ENCODE assay signal across 35 mouse cellular contexts in the genomic region with DNA sequence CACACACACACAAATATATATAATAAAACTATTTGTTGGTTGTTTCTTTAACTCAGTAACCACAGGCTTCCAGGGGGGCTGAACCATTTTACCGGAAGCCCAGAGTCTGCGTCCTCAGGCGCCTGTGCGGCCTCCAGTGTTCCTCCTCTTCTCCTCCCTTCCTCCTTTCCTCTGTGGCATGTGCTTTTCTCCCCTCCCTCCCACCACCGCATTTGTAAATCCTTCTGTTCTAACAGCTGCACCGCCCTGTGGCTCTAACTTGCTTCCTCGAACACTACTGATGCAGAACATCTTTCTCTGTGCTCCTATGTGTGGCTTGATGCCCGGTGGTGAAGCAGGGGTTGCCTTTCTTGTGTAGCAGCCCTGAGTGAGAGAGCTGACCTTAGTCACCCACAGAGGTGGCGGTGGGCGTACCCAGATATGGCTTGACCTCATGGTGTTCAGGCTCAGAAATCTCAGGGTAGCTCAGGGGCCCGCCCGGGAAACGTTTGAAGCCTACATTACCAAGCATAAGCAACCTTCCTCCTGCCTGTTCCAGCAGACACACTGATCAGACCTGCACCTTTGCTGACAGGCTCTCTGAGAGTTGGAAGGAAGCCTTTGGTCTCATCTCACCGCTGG. TPM values are rescaled to one million over a fixed set of nuclear protein-coding genes. Genes with fewer than 3 reads are reported as not detected.
DNase-seq lines count a peak whose midpoint lies in the region; ATAC-seq lines count a peak whose summit lies in the region.
"Had no signal": no experiment of that assay in that cellular context is flagged by ENCODE, and none has a peak within 500 bp of the region (broad histone marks: within the 10 kb centered on the region; RNA-seq: fewer than 3 reads in every experiment).

No protein-coding gene starts in this region.

- WGBS in midbrain, embryonic 11.5 days: 68% methylated on average over 14 of the region's 14 CpGs
- 71% methylated on average over 14 of the region's 14 CpGs for WGBS in midbrain, embryonic 15.5 days

- no peaks in the 10 kb centered on the region for H3K4me1 ChIP-seq in midbrain, embryonic 11.5 days (ENCODE audit: control insufficient read depth, insufficient read depth, low read length)
- H3K4me1 ChIP-seq in midbrain, embryonic 15.5 days: no peaks in the 10 kb centered on the region
- H3K4me1 ChIP-seq: forebrain, embryonic 10.5 days; forebrain, embryonic 13.5 days; heart, embryonic 10.5 days; heart, embryonic 13.5 days; hindbrain, embryonic 10.5 days; hindbrain, embryonic 13.5 days had no signal

- no peak overlapping the region for H3K4me2 ChIP-seq in midbrain, embryonic 11.5 days
- H3K4me2 ChIP-seq in midbrain, embryonic 15.5 days: no peak overlapping the region
- H3K4me2 ChIP-seq: forebrain, embryonic 13.5 days; heart, embryonic 13.5 days; hindbrain, embryonic 13.5 days had no signal

- H3K27me3 ChIP-seq in midbrain, embryonic 11.5 days (ENCODE audit: control insufficient read depth, insufficient read depth, low read length): no peaks in the 10 kb centered on the region
- H3K27me3 ChIP-seq in midbrain, embryonic 15.5 days (replicated peaks): peaks cover 12% of the 10 kb centered on the region; the same call in 1 of the 2 replicates

- no peak overlapping the region for H3K27ac ChIP-seq in midbrain, embryonic 11.5 days (ENCODE audit: low read depth, low read length)
- no peak overlapping the region for H3K27ac ChIP-seq in midbrain, embryonic 15.5 days
- H3K27ac ChIP-seq: forebrain, embryonic 10.5 days; forebrain, embryonic 13.5 days; gastrocnemius, adult 2 months; heart, adult 2 months; heart, embryonic 10.5 days; heart, embryonic 13.5 days; hindbrain, embryonic 10.5 days; hindbrain, embryonic 13.5 days had no signal

- H3K4me3 ChIP-seq in midbrain, embryonic 11.5 days (ENCODE audit: low read depth, low read length): no peak overlapping the region
- H3K4me3 ChIP-seq in midbrain, embryonic 15.5 days: no peak overlapping the region
- H3K4me3 ChIP-seq: forebrain, embryonic 10.5 days; forebrain, embryonic 13.5 days; gastrocnemius, adult 2 months; heart, adult 2 months; heart, embryonic 10.5 days; heart, embryonic 13.5 days; hindbrain, embryonic 10.5 days; hindbrain, embryonic 13.5 days had no signal

- peak; percentile 36 to 54 for DNase-seq in layer of hippocampus, adult 18-20 months (ENCODE audit: low spot score in 2 of 2)
- no peak for DNase-seq in layer of hippocampus, adult 9-10 months (ENCODE audit: low spot score)
- peak; percentile 73 for DNase-seq in midbrain, embryonic 11.5 days (ENCODE audit: low spot score, missing footprints)
- DNase-seq in yolk sac, embryonic 10.5 days (ENCODE audit: low spot score): no peak
- DNase-seq in right cerebral cortex, postnatal 4 days: no peak
- DNase-seq: adrenal gland, adult 2 months; adrenal gland, postnatal 14 days; cerebellum, adult 11-12 months; cerebellum, adult 8-10 months; cerebellum, postnatal 10 days; cerebellum, postnatal 36 days; forebrain, postnatal 0 days; gastrocnemius, adult 2 months; gastrocnemius, postnatal 14 days; heart, adult 2 months; heart, postnatal 14 days had no signal

- no peak overlapping the region for H3K9ac ChIP-seq in midbrain, embryonic 11.5 days (ENCODE audit: low read length)
- H3K9ac ChIP-seq in midbrain, embryonic 15.5 days: no peak overlapping the region
- H3K9ac ChIP-seq: forebrain, embryonic 13.5 days; forebrain, postnatal 0 days; heart, embryonic 13.5 days; hindbrain, embryonic 13.5 days had no signal

- H3K9me3 ChIP-seq in midbrain, embryonic 11.5 days (ENCODE audit: control insufficient read depth, low read length): peaks cover 5% of the 10 kb centered on the region; the same call in 1 of the 2 replicates
- H3K9me3 ChIP-seq in midbrain, embryonic 15.5 days: no peaks in the 10 kb centered on the region
- H3K9me3 ChIP-seq: hindbrain, embryonic 13.5 days had no signal

- no peaks in the 10 kb centered on the region for H3K36me3 ChIP-seq in midbrain, embryonic 11.5 days (ENCODE audit: control insufficient read depth, insufficient read depth, low read length)
- no peaks in the 10 kb centered on the region for H3K36me3 ChIP-seq in midbrain, embryonic 15.5 days (replicated peaks)
- H3K36me3 ChIP-seq: forebrain, embryonic 10.5 days; heart, embryonic 10.5 days; heart, embryonic 13.5 days; hindbrain, embryonic 10.5 days; hindbrain, embryonic 13.5 days had no signal

- ATAC-seq in midbrain, embryonic 11.5 days (ENCODE audit: low FRiP score): no peak
- ATAC-seq in midbrain, embryonic 15.5 days (replicated peaks): no peak
- ATAC-seq in granulocyte monocyte progenitor cell, adult 5-6 weeks (replicated peaks; ENCODE audit: poor library complexity, severe bottlenecking): 0 out of 2 replicates have a peak, but pooled peaks have one; percentile 20
- ATAC-seq: CD4-positive, CD25-positive, alpha-beta regulatory T cell, adult 4 months; forebrain, embryonic 13.5 days; forebrain, postnatal 0 days; hindbrain, embryonic 16.5 days had no signal

RNA-seq across cellular contexts. Expression of a gene that starts 13.3 kb away (rescaled TPM):
- under 1 TPM; 0.20 to 0.37 TPM for total RNA-seq in layer of hippocampus, adult 18-20 months (2021)
- not detected in 2 replicates for polyA plus RNA-seq in midbrain, embryonic 11.5 days (2014; fragmentation: Nextera tagmentation; extraction: Ambion mirVana)
- not detected in 2 replicates for polyA plus RNA-seq in midbrain, embryonic 15.5 days (2015; fragmentation: Nextera tagmentation; extraction: Ambion mirVana)
- not detected in 2 replicates for total RNA-seq in granulocyte monocyte progenitor cell, adult 5-6 weeks (2014; fragmentation: Nextera tagmentation)
- total RNA-seq in granulocyte monocyte progenitor cell, adult 5-6 weeks (2017): not detected in 2 replicates
- total RNA-seq: adrenal gland, adult 2 months; adrenal gland, postnatal 14 days; gastrocnemius, adult 2 months; gastrocnemius, postnatal 14 days; gastrocnemius, postnatal 4 days; heart, adult 2 months; MEL had no signal
- polyA plus RNA-seq: adrenal gland, adult 2 months; C2C12; CD4-positive, CD25-positive, alpha-beta regulatory T cell, adult 4 months; forebrain, embryonic 10.5 days; forebrain, embryonic 13.5 days; heart, embryonic 10.5 days; heart, embryonic 13.5 days; hindbrain, embryonic 10.5 days; hindbrain, embryonic 13.5 days; hindbrain, embryonic 16.5 days had no signal

RNA-seq across cellular contexts. Expression of a gene that starts 18.4 kb away (rescaled TPM):
- total RNA-seq in layer of hippocampus, adult 18-20 months (2021): not detected
- 0.25 and 0.26 TPM in 2 replicates for polyA plus RNA-seq in midbrain, embryonic 11.5 days (2014; fragmentation: Nextera tagmentation; extraction: Ambion mirVana)
- 0.18 and 0.23 TPM in 2 replicates for polyA plus RNA-seq in midbrain, embryonic 15.5 days (2015; fragmentation: Nextera tagmentation; extraction: Ambion mirVana)
- total RNA-seq in granulocyte monocyte progenitor cell, adult 5-6 weeks (2014; fragmentation: Nextera tagmentation): not detected in 2 replicates
- total RNA-seq in granulocyte monocyte progenitor cell, adult 5-6 weeks (2017): not detected in 2 replicates
- total RNA-seq: adrenal gland, adult 2 months; adrenal gland, postnatal 14 days; adrenal gland, postnatal 4 days; forebrain, postnatal 0 days; gastrocnemius, adult 2 months; gastrocnemius, postnatal 14 days; gastrocnemius, postnatal 4 days; heart, adult 2 months; heart, postnatal 14 days had no signal
- polyA plus RNA-seq: adrenal gland, adult 2 months; forebrain, embryonic 13.5 days; forebrain, postnatal 0 days; frontal cortex, adult 2 months; heart, adult 2 months; heart, embryonic 10.5 days; heart, embryonic 13.5 days; heart, embryonic 16.5 days; hindbrain, embryonic 13.5 days; hindbrain, embryonic 16.5 days had no signal

RNA-seq across cellular contexts. Expression of a gene that starts 33.0 kb away (rescaled TPM):
- total RNA-seq in layer of hippocampus, adult 18-20 months (2021): not detected
- 0.18 TPM in 1 of 2 replicates, not detected in the other for polyA plus RNA-seq in midbrain, embryonic 11.5 days (2014; fragmentation: Nextera tagmentation; extraction: Ambion mirVana)
- polyA plus RNA-seq in midbrain, embryonic 15.5 days (2015; fragmentation: Nextera tagmentation; extraction: Ambion mirVana): 0.22 and 0.36 TPM in 2 replicates
- total RNA-seq in granulocyte monocyte progenitor cell, adult 5-6 weeks (2014; fragmentation: Nextera tagmentation): 0.41 TPM in 1 of 2 replicates, not detected in the other
- not detected in 2 replicates for total RNA-seq in granulocyte monocyte progenitor cell, adult 5-6 weeks (2017)
- total RNA-seq: adrenal gland, adult 2 months; adrenal gland, postnatal 14 days; forebrain, postnatal 0 days; gastrocnemius, adult 2 months; gastrocnemius, postnatal 14 days; gastrocnemius, postnatal 4 days; heart, adult 2 months; heart, postnatal 14 days; MEL had no signal
- polyA plus RNA-seq: adrenal gland, adult 2 months; brain, embryonic 14.5 days; CD4-positive, CD25-positive, alpha-beta regulatory T cell, adult 4 months; embryonic facial prominence, embryonic 11.5 days; forebrain, postnatal 0 days; frontal cortex, adult 2 months; heart, embryonic 13.5 days; heart, embryonic 16.5 days; hindbrain, embryonic 10.5 days; hindbrain, embryonic 16.5 days had no signal

RNA-seq across cellular contexts. Expression of a gene that starts 46.2 kb away (rescaled TPM):
- total RNA-seq in layer of hippocampus, adult 18-20 months (2021): 10 to 100 TPM; 46.8 to 49.1 TPM
- 49.0 and 56.9 TPM in 2 replicates for polyA plus RNA-seq in midbrain, embryonic 11.5 days (2014; fragmentation: Nextera tagmentation; extraction: Ambion mirVana)
- 66.7 and 71.0 TPM in 2 replicates for polyA plus RNA-seq in midbrain, embryonic 15.5 days (2015; fragmentation: Nextera tagmentation; extraction: Ambion mirVana)
- 60.4 and 82.5 TPM in 2 replicates for total RNA-seq in granulocyte monocyte progenitor cell, adult 5-6 weeks (2014; fragmentation: Nextera tagmentation)
- total RNA-seq in granulocyte monocyte progenitor cell, adult 5-6 weeks (2017): 35.2 and 37.3 TPM in 2 replicates

RNA-seq across cellular contexts. Expression of a gene that starts 51.8 kb away (rescaled TPM):
- total RNA-seq in layer of hippocampus, adult 18-20 months (2021): not detected
- not detected in 2 replicates for polyA plus RNA-seq in midbrain, embryonic 11.5 days (2014; fragmentation: Nextera tagmentation; extraction: Ambion mirVana)
- polyA plus RNA-seq in midbrain, embryonic 15.5 days (2015; fragmentation: Nextera tagmentation; extraction: Ambion mirVana): not detected in 2 replicates
- not detected in 2 replicates for total RNA-seq in granulocyte monocyte progenitor cell, adult 5-6 weeks (2014; fragmentation: Nextera tagmentation)
- not detected in 2 replicates for total RNA-seq in granulocyte monocyte progenitor cell, adult 5-6 weeks (2017)
- total RNA-seq: adrenal gland, adult 2 months; forebrain, postnatal 0 days; gastrocnemius, adult 2 months; gastrocnemius, postnatal 14 days; gastrocnemius, postnatal 4 days; MEL had no signal
- polyA plus RNA-seq: brain, embryonic 14.5 days; C2C12; CD4-positive, CD25-positive, alpha-beta regulatory T cell, adult 4 months; embryonic facial prominence, embryonic 11.5 days; embryonic facial prominence, embryonic 14.5 days; forebrain, embryonic 10.5 days; forebrain, embryonic 13.5 days; forebrain, postnatal 0 days; heart, embryonic 10.5 days; hindbrain, embryonic 10.5 days; hindbrain, embryonic 13.5 days; hindbrain, embryonic 16.5 days had no signal

Comparison
In these comparisons a context has a peak if more than half of its experiments do, and no peak if none do; other contexts are left out.
1. DNase-seq: peak in layer of hippocampus, adult 18-20 months (2 of 2) and midbrain, embryonic 11.5 days (single experiment); none in layer of hippocampus, adult 9-10 months (single experiment), yolk sac, embryonic 10.5 days (single experiment) and right cerebral cortex, postnatal 4 days (single experiment).